In genomic region chr16:32595142-32595855, GRCm38 (mm10) we compare ENCODE assay signal across 15 mouse cellular contexts. TPM values are rescaled to one million over a fixed set of nuclear protein-coding genes. Genes with fewer than 3 reads are reported as not detected.
DNase-seq lines count a peak whose midpoint lies in the region; ATAC-seq and TF ChIP-seq lines count a peak whose summit lies in the region.
"Had no signal": no experiment of that assay in that cellular context is flagged by ENCODE, and none has a peak within 500 bp of the region (broad histone marks: within the 10 kb centered on the region; RNA-seq: fewer than 3 reads in every experiment).

No protein-coding gene starts in this region.

- TF ChIP-seq CTCF in liver, postnatal 0 days (IDR thresholded peaks at IDR 0.05; ENCODE audit: low read depth), result no peak

- ATAC-seq in liver, postnatal 0 days, result no peak
- no peak for ATAC-seq in liver, embryonic 11.5 days (replicated peaks; ENCODE audit: low FRiP score)
- ATAC-seq in monocyte, adult 5-6 weeks (replicated peaks; ENCODE audit: insufficient number of reproducible peaks, low FRiP score, low TSS enrichment, poor library complexity, severe bottlenecking), result peak; percentile 85
- ATAC-seq: forebrain, embryonic 16.5 days; intestine, embryonic 16.5 days had no signal

- peaks cover 18% of the 10 kb centered on the region for H3K4me1 ChIP-seq in liver, postnatal 0 days (ENCODE audit: insufficient read depth)
- peaks cover 5% of the 10 kb centered on the region; the same call in 1 of the 2 replicates for H3K4me1 ChIP-seq in liver, embryonic 11.5 days (replicated peaks; ENCODE audit: control insufficient read depth, insufficient read depth, low read length)
- H3K4me1 ChIP-seq in embryonic facial prominence, embryonic 10.5 days, result peaks cover 5% of the 10 kb centered on the region
- H3K4me1 ChIP-seq: hindbrain, embryonic 12.5 days had no signal

- 0 out of 2 replicates have a peak overlapping the region, but pooled peaks have one; percentile 6 for H3K4me2 ChIP-seq in liver, postnatal 0 days (ENCODE audit: low read depth, low read length)
- H3K4me2 ChIP-seq in liver, embryonic 11.5 days, result no peak overlapping the region
- H3K4me2 ChIP-seq: hindbrain, embryonic 12.5 days had no signal

- H3K27ac ChIP-seq in liver, postnatal 0 days (ENCODE audit: low read depth), result no peak overlapping the region
- no peak overlapping the region for H3K27ac ChIP-seq in liver, embryonic 11.5 days (ENCODE audit: low read depth, low read length)
- no peak overlapping the region for H3K27ac ChIP-seq in embryonic facial prominence, embryonic 10.5 days (replicated peaks)
- H3K27ac ChIP-seq: hindbrain, embryonic 12.5 days; liver, embryonic 14.5 days had no signal

- H3K36me3 ChIP-seq in liver, postnatal 0 days (replicated peaks; ENCODE audit: insufficient read depth, low read length), result no peaks in the 10 kb centered on the region
- H3K36me3 ChIP-seq in liver, embryonic 11.5 days (ENCODE audit: control insufficient read depth, insufficient read depth, low read length), result no peaks in the 10 kb centered on the region
- H3K36me3 ChIP-seq in embryonic facial prominence, embryonic 10.5 days (replicated peaks), result no peaks in the 10 kb centered on the region
- H3K36me3 ChIP-seq: hindbrain, embryonic 12.5 days had no signal

- no peak overlapping the region for H3K4me3 ChIP-seq in liver, postnatal 0 days (ENCODE audit: low read depth, low read length)
- H3K4me3 ChIP-seq in liver, embryonic 11.5 days (ENCODE audit: low read depth, low read length), result no peak overlapping the region
- H3K4me3 ChIP-seq in embryonic facial prominence, embryonic 10.5 days, result no peak overlapping the region
- H3K4me3 ChIP-seq: erythroblast, embryonic 14.5 days; hindbrain, embryonic 12.5 days had no signal

- no peaks in the 10 kb centered on the region for H3K9me3 ChIP-seq in liver, postnatal 0 days (ENCODE audit: low read length)
- no peaks in the 10 kb centered on the region for H3K9me3 ChIP-seq in liver, embryonic 11.5 days (ENCODE audit: control insufficient read depth, low read length)
- no peaks in the 10 kb centered on the region for H3K9me3 ChIP-seq in embryonic facial prominence, embryonic 10.5 days
- H3K9me3 ChIP-seq: hindbrain, embryonic 12.5 days had no signal

- WGBS in liver, postnatal 0 days (ENCODE audit: insufficient replicate concordance), result 53% methylated on average over 10 of the region's 10 CpGs
- 68% methylated on average over 10 of the region's 10 CpGs for WGBS in liver, embryonic 11.5 days
- WGBS in embryonic facial prominence, embryonic 10.5 days, result 89% methylated on average over 10 of the region's 10 CpGs

- no peak for TF ChIP-seq EP300 in liver, postnatal 0 days (IDR thresholded peaks at IDR 0.05; ENCODE audit: low read depth)

- DNase-seq in liver, postnatal 0 days, result peak; percentile 27
- DNase-seq in liver, embryonic 11.5 days (ENCODE audit: low spot score), result no peak
- DNase-seq in adrenal gland, postnatal 14 days, result peak; percentile 32
- peak; percentile 23 for DNase-seq in gastrocnemius, postnatal 10 days
- no peak for DNase-seq in ovary, postnatal 10 days (ENCODE audit: low spot score)
- no peak for DNase-seq in embryonic facial prominence, embryonic 10.5 days (ENCODE audit: low spot score)
- DNase-seq: cerebellum, adult 9-11 months; kidney, postnatal 10 days had no signal

- no peak overlapping the region for H3K9ac ChIP-seq in liver, postnatal 0 days (replicated peaks)
- no peak overlapping the region for H3K9ac ChIP-seq in liver, embryonic 11.5 days (ENCODE audit: low read depth, low read length)
- H3K9ac ChIP-seq: hindbrain, embryonic 12.5 days; liver, embryonic 14.5 days had no signal

- no peaks in the 10 kb centered on the region for H3K27me3 ChIP-seq in liver, postnatal 0 days (ENCODE audit: insufficient read depth, low read length)
- no peaks in the 10 kb centered on the region for H3K27me3 ChIP-seq in liver, embryonic 11.5 days (replicated peaks; ENCODE audit: control insufficient read depth, insufficient read depth, low read length)
- H3K27me3 ChIP-seq in embryonic facial prominence, embryonic 10.5 days (replicated peaks; ENCODE audit: low read depth, poor library complexity, severe bottlenecking), result no peaks in the 10 kb centered on the region
- H3K27me3 ChIP-seq: CH12.LX; hindbrain, embryonic 12.5 days had no signal

RNA-seq across cellular contexts. Expression of gene Tfrc, which starts 13.4 kb away (rescaled TPM):
- polyA plus RNA-seq in liver, postnatal 0 days (2015; fragmentation: Nextera tagmentation; extraction: Ambion mirVana), result 85.1 and 103 TPM in 2 replicates
- 220 and 245 TPM in 2 replicates for polyA plus RNA-seq in liver, embryonic 11.5 days (2014; fragmentation: Nextera tagmentation; extraction: Ambion mirVana)
- total RNA-seq in adrenal gland, postnatal 14 days (2021), result 181 and 285 TPM in 2 replicates
- total RNA-seq in gastrocnemius, postnatal 10 days (2021), result 100 to 1,000 TPM; 160 to 197 TPM
- 24.5 to 52.2 TPM (median 43.5 TPM) in 3 replicates for total RNA-seq in monocyte, adult 5-6 weeks (2017)
- polyA plus RNA-seq in embryonic facial prominence, embryonic 10.5 days (2016; fragmentation: Nextera tagmentation; extraction: Ambion mirVana), result 50.0 and 61.5 TPM in 2 replicates

RNA-seq across cellular contexts. Expression of gene Tnk2, which starts 48.4 kb away (rescaled TPM):
- 2.9 and 3.5 TPM in 2 replicates for polyA plus RNA-seq in liver, postnatal 0 days (2015; fragmentation: Nextera tagmentation; extraction: Ambion mirVana)
- 10.8 and 11.6 TPM in 2 replicates for polyA plus RNA-seq in liver, embryonic 11.5 days (2014; fragmentation: Nextera tagmentation; extraction: Ambion mirVana)
- 48.5 and 55.4 TPM in 2 replicates for total RNA-seq in adrenal gland, postnatal 14 days (2021)
- total RNA-seq in gastrocnemius, postnatal 10 days (2021), result 10 to 100 TPM; 51.6 to 82.2 TPM
- 16.2 to 63.7 TPM (median 26.3 TPM) in 3 replicates for total RNA-seq in monocyte, adult 5-6 weeks (2017)
- 8.6 and 8.7 TPM in 2 replicates for polyA plus RNA-seq in embryonic facial prominence, embryonic 10.5 days (2016; fragmentation: Nextera tagmentation; extraction: Ambion mirVana)

Comparison
In these comparisons a context has a peak if more than half of its experiments do, and no peak if none do; other contexts are left out.
1. DNase-seq: peak in liver, postnatal 0 days (single experiment), adrenal gland, postnatal 14 days (single experiment) and gastrocnemius, postnatal 10 days (single experiment); none in liver, embryonic 11.5 days (single experiment), ovary, postnatal 10 days (single experiment) and embryonic facial prominence, embryonic 10.5 days (single experiment).